Mouse (Mus musculus): ENCODE results near the gene Edil3. TPM values are rescaled to one million over a fixed set of nuclear protein-coding genes. Genes with fewer than 3 reads are reported as not detected.

The Edil3 gene
- polyA plus RNA-seq, 1 experiment from 2014 or later: 2.7 TPM

DNA sequence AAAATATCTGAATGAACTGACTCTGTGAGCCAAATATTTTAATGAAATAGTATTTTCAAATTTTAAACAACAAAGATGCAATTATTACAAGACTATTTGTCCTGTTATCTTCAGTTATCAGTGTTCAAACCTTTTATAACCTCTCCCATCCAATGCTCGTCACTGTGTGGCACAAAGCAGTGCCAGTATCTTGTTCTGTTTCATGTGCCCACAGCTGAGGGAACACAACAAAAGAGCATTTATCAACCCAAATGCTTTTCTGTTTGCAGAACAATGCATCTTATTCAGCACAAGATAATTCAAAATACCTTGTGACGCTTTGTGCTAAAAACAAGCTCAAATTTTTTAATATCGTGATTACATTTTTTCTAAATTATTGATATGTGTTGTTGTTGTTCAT, 78.8 kb downstream of the Edil3 start:
- no peak overlapping the region for H3K27ac ChIP-seq (ENCODE audit: low read depth, low read length)
- no peak overlapping the region for H3K9ac ChIP-seq (ENCODE audit: low read depth, low read length)
- H3K9me3 ChIP-seq (ENCODE audit: control insufficient read depth, low read length): no peaks in the 10 kb centered on the region
- H3K27me3 ChIP-seq (replicated peaks; ENCODE audit: control insufficient read depth, insufficient read depth, low read length): no peaks in the 10 kb centered on the region
- no peak overlapping the region for H3K4me2 ChIP-seq
- WGBS: 84% methylated on average over 3 of the region's 3 CpGs
- ATAC-seq (replicated peaks; ENCODE audit: low FRiP score): no peak
- no peaks in the 10 kb centered on the region for H3K36me3 ChIP-seq (ENCODE audit: control insufficient read depth, insufficient read depth, low read length)
- H3K4me3 ChIP-seq (ENCODE audit: low read depth, low read length): no peak overlapping the region
- no peaks in the 10 kb centered on the region for H3K4me1 ChIP-seq (replicated peaks; ENCODE audit: control insufficient read depth, insufficient read depth, low read length)
- DNase-seq (ENCODE audit: low spot score): no peak

DNA sequence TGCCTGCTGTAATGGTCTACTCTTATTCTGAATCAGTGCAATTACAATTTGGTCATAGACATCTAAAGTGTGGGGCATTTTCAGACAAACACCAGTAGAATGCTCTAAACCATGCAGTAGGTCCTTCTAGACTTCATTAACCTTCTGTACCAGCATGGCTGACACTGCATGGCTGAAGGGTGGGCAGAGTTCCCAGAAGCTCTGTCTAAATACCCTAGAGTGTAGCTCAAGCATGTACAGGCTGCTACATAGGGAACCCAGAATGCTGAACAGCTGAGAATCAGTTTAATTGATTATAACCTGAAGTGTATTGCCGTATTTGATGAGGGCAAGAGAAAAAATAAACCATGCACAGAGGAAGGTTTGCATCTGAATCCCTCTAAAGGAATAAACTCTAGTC, 86.1 kb downstream of the Edil3 start:
- no peak overlapping the region for H3K27ac ChIP-seq (ENCODE audit: low read depth, low read length)
- no peaks in the 10 kb centered on the region for H3K36me3 ChIP-seq (ENCODE audit: control insufficient read depth, insufficient read depth, low read length)
- H3K9ac ChIP-seq (ENCODE audit: low read depth, low read length): no peak overlapping the region
- ATAC-seq (replicated peaks; ENCODE audit: low FRiP score): no peak
- WGBS: 83% methylated on average over 1 of the region's 1 CpGs
- no peaks in the 10 kb centered on the region for H3K4me1 ChIP-seq (replicated peaks; ENCODE audit: control insufficient read depth, insufficient read depth, low read length)
- no peaks in the 10 kb centered on the region for H3K27me3 ChIP-seq (replicated peaks; ENCODE audit: control insufficient read depth, insufficient read depth, low read length)
- no peak for DNase-seq (ENCODE audit: low spot score)
- no peak overlapping the region for H3K4me2 ChIP-seq
- no peaks in the 10 kb centered on the region for H3K9me3 ChIP-seq (ENCODE audit: control insufficient read depth, low read length)
- H3K4me3 ChIP-seq (ENCODE audit: low read depth, low read length): no peak overlapping the region

DNA sequence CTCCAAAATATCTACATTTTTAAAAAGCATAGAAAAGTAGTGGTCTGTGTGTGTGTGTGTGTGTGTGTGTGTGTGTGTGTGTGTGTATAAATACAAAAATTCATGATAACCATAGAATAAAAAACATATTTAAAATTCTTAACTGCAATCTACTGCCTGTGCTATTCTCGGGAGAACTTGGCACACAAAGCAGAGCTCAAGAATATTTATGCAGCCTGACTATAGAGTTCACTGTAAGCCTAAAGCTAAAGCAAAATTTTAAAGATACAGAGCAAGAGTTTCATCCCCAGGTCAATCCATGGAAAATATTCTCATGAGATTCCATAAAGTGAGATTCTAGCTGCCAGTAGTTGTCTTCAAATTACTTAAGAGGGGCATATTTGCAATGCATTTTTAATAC, 86.9 kb downstream of the Edil3 start:
- DNase-seq (ENCODE audit: low spot score) (no peak), ATAC-seq (replicated peaks; ENCODE audit: low FRiP score) (no peak)
- H3K9me3 ChIP-seq (ENCODE audit: control insufficient read depth, low read length): no peaks in the 10 kb centered on the region
- H3K27ac ChIP-seq (ENCODE audit: low read depth, low read length): no peak overlapping the region
- no peaks in the 10 kb centered on the region for H3K4me1 ChIP-seq (replicated peaks; ENCODE audit: control insufficient read depth, insufficient read depth, low read length)
- no peak overlapping the region for H3K4me3 ChIP-seq (ENCODE audit: low read depth, low read length)
- H3K9ac ChIP-seq (ENCODE audit: low read depth, low read length): no peak overlapping the region
- H3K4me2 ChIP-seq: no peak overlapping the region
- H3K27me3 ChIP-seq (replicated peaks; ENCODE audit: control insufficient read depth, insufficient read depth, low read length): no peaks in the 10 kb centered on the region
- no peaks in the 10 kb centered on the region for H3K36me3 ChIP-seq (ENCODE audit: control insufficient read depth, insufficient read depth, low read length)
- WGBS: 76% methylated on average over 1 of the region's 1 CpGs

DNA sequence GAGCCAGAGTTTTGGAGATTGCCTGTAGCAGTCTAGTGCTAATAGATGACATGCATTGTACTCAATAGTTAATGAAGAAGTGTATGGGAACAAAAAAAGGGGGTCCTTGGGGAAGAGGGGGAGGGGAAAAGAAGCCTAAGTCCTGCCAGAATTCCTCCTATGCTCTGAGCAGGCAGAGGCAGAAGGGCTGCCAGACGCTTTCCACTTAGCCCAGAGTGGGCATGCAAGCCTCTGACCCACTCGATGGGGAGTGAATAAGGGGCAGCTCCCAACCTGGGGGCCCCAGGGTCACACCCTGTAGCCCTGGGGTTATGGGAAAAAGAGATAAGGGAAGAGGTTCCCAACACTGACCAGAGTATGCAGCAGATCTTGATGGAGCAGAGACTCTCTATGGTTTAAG, 95.2 kb downstream of the Edil3 start:
- Histone ChIP-seq H3K9me3 (ENCODE audit: control insufficient read depth, low read length) (no peaks in the 10 kb centered on the region), H3K4me3 (ENCODE audit: low read depth, low read length) (no peak overlapping the region), H3K36me3 (ENCODE audit: control insufficient read depth, insufficient read depth, low read length) (no peaks in the 10 kb centered on the region), H3K27me3 (replicated peaks; ENCODE audit: control insufficient read depth, insufficient read depth, low read length) (no peaks in the 10 kb centered on the region), H3K9ac (ENCODE audit: low read depth, low read length) (no peak overlapping the region), H3K27ac (ENCODE audit: low read depth, low read length) (no peak overlapping the region), H3K4me2 (no peak overlapping the region), H3K4me1 (replicated peaks; ENCODE audit: control insufficient read depth, insufficient read depth, low read length) (no peaks in the 10 kb centered on the region)
- DNase-seq (ENCODE audit: low spot score): no peak
- WGBS: 44% methylated on average over 2 of the region's 2 CpGs
- no peak for ATAC-seq (replicated peaks; ENCODE audit: low FRiP score)

DNA sequence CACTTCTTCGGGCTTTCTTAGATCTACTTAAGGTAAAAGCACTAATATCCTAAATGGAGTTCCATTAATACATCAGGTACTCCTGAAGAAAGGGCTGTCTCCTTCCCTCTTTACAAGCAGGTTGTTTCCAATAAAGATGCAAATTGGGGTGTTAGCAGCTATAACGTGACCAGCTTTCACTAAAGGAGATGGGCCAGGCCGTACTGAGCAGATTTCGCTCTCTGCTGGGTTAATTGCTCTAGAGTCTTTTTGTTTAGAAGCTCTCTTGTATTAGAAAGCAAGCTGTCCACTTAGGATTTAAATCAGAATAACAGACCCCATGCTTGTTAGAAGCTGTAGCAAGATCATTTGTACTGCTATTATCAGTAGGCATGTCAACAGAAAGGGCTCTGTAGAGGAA, 108.4 kb downstream of the Edil3 start:
- H3K4me1 ChIP-seq (replicated peaks; ENCODE audit: control insufficient read depth, insufficient read depth, low read length): no peaks in the 10 kb centered on the region
- no peaks in the 10 kb centered on the region for H3K27me3 ChIP-seq (replicated peaks; ENCODE audit: control insufficient read depth, insufficient read depth, low read length)
- ATAC-seq (replicated peaks; ENCODE audit: low FRiP score) (no peak), DNase-seq (ENCODE audit: low spot score) (no peak)
- no peaks in the 10 kb centered on the region for H3K36me3 ChIP-seq (ENCODE audit: control insufficient read depth, insufficient read depth, low read length)
- no peak overlapping the region for H3K4me3 ChIP-seq (ENCODE audit: low read depth, low read length)
- no peak overlapping the region for H3K9ac ChIP-seq (ENCODE audit: low read depth, low read length)
- no peak overlapping the region for H3K4me2 ChIP-seq
- no peak overlapping the region for H3K27ac ChIP-seq (ENCODE audit: low read depth, low read length)
- 75% methylated on average over 4 of the region's 4 CpGs for WGBS
- no peaks in the 10 kb centered on the region for H3K9me3 ChIP-seq (ENCODE audit: control insufficient read depth, low read length)

DNA sequence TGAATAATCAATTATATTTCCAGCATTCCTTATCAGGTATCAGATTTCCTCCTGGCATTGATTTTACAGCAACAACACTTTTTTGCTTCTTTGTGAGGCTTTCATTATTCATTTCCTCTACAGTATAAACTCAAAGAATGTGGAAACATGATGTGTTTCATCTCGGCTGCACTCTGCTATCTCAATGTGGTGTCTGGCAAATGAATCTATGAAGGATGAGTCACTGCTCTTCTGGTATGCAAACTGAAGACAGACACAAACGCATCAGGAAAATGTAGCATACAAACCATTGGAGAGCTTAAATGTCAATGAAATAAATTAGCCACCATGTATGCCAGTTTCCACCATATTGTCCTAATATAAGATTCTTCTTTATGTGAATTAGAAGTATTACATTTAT, 117.3 kb downstream of the Edil3 start:
- H3K4me1 ChIP-seq (replicated peaks; ENCODE audit: control insufficient read depth, insufficient read depth, low read length): no peaks in the 10 kb centered on the region
- 64% methylated on average over 2 of the region's 2 CpGs for WGBS

DNA sequence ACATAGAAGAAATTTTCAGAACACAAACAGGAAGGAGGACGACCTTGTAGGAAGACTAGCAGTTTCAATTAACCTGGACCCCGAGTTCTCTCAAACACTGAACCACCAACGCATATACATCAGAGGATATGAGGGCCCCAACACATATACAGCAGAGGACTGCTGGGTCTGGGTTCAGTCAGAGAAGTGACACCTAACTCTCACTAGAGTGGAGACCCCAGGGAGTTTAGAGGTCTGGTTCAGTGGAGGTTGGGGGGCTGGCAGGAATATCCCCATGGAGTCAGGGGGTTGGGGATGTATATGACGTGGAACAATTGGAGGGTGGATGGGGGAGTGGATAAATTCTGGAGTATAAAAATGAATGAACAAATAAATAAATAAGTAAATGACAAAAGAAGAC, 151.1 kb downstream of the Edil3 start:
- ATAC-seq (replicated peaks; ENCODE audit: low FRiP score): no peak
- H3K4me1 ChIP-seq (replicated peaks; ENCODE audit: control insufficient read depth, insufficient read depth, low read length): no peaks in the 10 kb centered on the region
- H3K9ac ChIP-seq (ENCODE audit: low read depth, low read length): no peak overlapping the region
- no peaks in the 10 kb centered on the region for H3K36me3 ChIP-seq (ENCODE audit: control insufficient read depth, insufficient read depth, low read length)
- no peaks in the 10 kb centered on the region for H3K9me3 ChIP-seq (ENCODE audit: control insufficient read depth, low read length)
- no peak overlapping the region for H3K27ac ChIP-seq (ENCODE audit: low read depth, low read length)
- H3K27me3 ChIP-seq (replicated peaks; ENCODE audit: control insufficient read depth, insufficient read depth, low read length): no peaks in the 10 kb centered on the region
- DNase-seq (ENCODE audit: low spot score): no peak
- 72% methylated on average over 4 of the region's 4 CpGs for WGBS
- no peak overlapping the region for H3K4me2 ChIP-seq
- no peak overlapping the region for H3K4me3 ChIP-seq (ENCODE audit: low read depth, low read length)

More for the DNA sequence above, 117.3 kb downstream of the Edil3 start:
- Histone ChIP-seq H3K27ac (ENCODE audit: low read depth, low read length) (no peak overlapping the region), H3K36me3 (ENCODE audit: control insufficient read depth, insufficient read depth, low read length) (no peaks in the 10 kb centered on the region), H3K9me3 (ENCODE audit: control insufficient read depth, low read length) (no peaks in the 10 kb centered on the region), H3K27me3 (replicated peaks; ENCODE audit: control insufficient read depth, insufficient read depth, low read length) (no peaks in the 10 kb centered on the region), H3K4me2 (no peak overlapping the region), H3K9ac (ENCODE audit: low read depth, low read length) (no peak overlapping the region), H3K4me3 (ENCODE audit: low read depth, low read length) (no peak overlapping the region)
- ATAC-seq (replicated peaks; ENCODE audit: low FRiP score) (no peak), DNase-seq (ENCODE audit: low spot score) (no peak)

DNA sequence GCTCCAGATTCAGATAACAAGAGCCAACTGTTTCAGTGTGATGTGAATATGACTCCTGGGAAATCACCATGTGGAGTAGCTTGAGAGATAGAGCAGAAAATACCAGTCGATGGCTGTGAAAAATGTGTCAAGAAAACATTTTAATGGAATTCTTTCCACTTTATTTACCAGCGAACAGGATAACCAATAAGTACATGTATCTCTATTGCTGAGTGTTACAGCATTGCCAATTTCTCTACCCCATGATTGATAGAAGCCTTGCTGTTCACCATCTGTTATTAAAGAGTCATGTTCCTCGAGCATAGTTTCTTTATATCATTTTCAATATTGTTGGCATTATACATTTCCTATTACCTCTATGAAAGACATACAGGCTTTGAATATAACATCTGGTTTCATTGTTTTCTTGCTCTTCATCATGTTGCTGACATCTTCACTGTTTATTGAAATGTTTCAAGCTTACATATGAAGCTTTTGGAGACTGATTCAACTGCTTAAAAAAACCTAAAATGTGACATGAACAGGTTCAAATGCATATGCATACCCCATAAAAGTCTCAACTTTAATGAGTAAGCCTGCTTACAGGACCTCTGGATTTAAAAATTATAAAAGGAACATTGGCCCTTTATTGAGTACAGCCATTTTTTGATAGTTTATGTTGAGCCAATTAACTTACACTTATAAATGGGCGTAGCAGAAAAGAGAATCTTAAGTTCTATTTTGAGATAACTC, 186.6 kb downstream of the Edil3 start:
- no peaks in the 10 kb centered on the region for H3K36me3 ChIP-seq (ENCODE audit: control insufficient read depth, insufficient read depth, low read length)
- no peak overlapping the region for H3K4me2 ChIP-seq
- no peaks in the 10 kb centered on the region for H3K9me3 ChIP-seq (ENCODE audit: control insufficient read depth, low read length)
- no peak for ATAC-seq (replicated peaks; ENCODE audit: low FRiP score)
- no peak overlapping the region for H3K4me3 ChIP-seq (ENCODE audit: low read depth, low read length)
- WGBS: 79% methylated on average over 4 of the region's 4 CpGs
- no peaks in the 10 kb centered on the region for H3K4me1 ChIP-seq (replicated peaks; ENCODE audit: control insufficient read depth, insufficient read depth, low read length)
- H3K27ac ChIP-seq (ENCODE audit: low read depth, low read length): no peak overlapping the region
- no peak overlapping the region for H3K9ac ChIP-seq (ENCODE audit: low read depth, low read length)
- no peak for DNase-seq (ENCODE audit: low spot score)
- H3K27me3 ChIP-seq (replicated peaks; ENCODE audit: control insufficient read depth, insufficient read depth, low read length): no peaks in the 10 kb centered on the region

DNA sequence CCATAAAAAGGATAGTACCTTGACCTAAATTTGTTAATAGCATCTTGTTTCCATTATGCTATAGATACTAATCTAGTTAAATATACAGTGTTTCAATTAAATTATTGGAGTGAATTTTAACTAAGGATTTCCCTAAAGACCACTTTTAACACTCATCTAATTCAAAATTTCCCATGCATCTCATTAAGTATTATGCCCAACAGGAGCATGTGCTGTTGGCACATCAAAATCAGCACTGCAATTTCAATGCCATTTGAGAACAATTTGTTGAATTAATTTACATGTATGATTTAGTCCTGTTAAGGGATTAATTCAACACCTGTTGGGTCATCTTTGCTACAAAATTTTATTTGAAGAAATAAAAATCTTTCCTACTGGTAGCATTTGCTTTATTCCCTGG, 191.2 kb downstream of the Edil3 start:
- DNase-seq (ENCODE audit: low spot score) (no peak), ATAC-seq (replicated peaks; ENCODE audit: low FRiP score) (no peak)
- H3K9ac ChIP-seq (ENCODE audit: low read depth, low read length): no peak overlapping the region
- no peak overlapping the region for H3K27ac ChIP-seq (ENCODE audit: low read depth, low read length)
- H3K4me1 ChIP-seq (replicated peaks; ENCODE audit: control insufficient read depth, insufficient read depth, low read length): no peaks in the 10 kb centered on the region
- H3K4me2 ChIP-seq: no peak overlapping the region
- H3K36me3 ChIP-seq (ENCODE audit: control insufficient read depth, insufficient read depth, low read length): no peaks in the 10 kb centered on the region
- H3K9me3 ChIP-seq (ENCODE audit: control insufficient read depth, low read length): no peaks in the 10 kb centered on the region
- no peaks in the 10 kb centered on the region for H3K27me3 ChIP-seq (replicated peaks; ENCODE audit: control insufficient read depth, insufficient read depth, low read length)
- no peak overlapping the region for H3K4me3 ChIP-seq (ENCODE audit: low read depth, low read length)

Data from liver, embryonic 11.5 days (tissue).